16 mouse cellular contexts compared by ENCODE assay signal in genomic region chr11:62866685-62867084, GRCm38 (mm10). TPM values are rescaled to one million over a fixed set of nuclear protein-coding genes. Genes with fewer than 3 reads are reported as not detected.
"Had no signal": no experiment of that assay in that cellular context is flagged by ENCODE, and none has a peak within 500 bp of the region (broad histone marks: within the 10 kb centered on the region; RNA-seq: fewer than 3 reads in every experiment).

No protein-coding gene starts in this region.

- H3K4me1 ChIP-seq: midbrain, embryonic 10.5 days; midbrain, embryonic 13.5 days; midbrain, embryonic 15.5 days; neural tube, embryonic 13.5 days; stomach, embryonic 15.5 days had no signal

- H3K36me3 ChIP-seq: midbrain, embryonic 10.5 days; midbrain, embryonic 13.5 days; midbrain, embryonic 15.5 days; neural tube, embryonic 13.5 days; stomach, embryonic 15.5 days had no signal

- H3K9ac ChIP-seq: liver, embryonic 14.5 days; lung, embryonic 14.5 days; midbrain, embryonic 13.5 days; midbrain, embryonic 15.5 days; neural tube, embryonic 13.5 days; stomach, embryonic 15.5 days had no signal

- H3K9me3 ChIP-seq: midbrain, embryonic 10.5 days; midbrain, embryonic 13.5 days; midbrain, embryonic 15.5 days; neural tube, embryonic 13.5 days; stomach, embryonic 15.5 days had no signal

- H3K27ac ChIP-seq: liver, embryonic 14.5 days; midbrain, embryonic 10.5 days; midbrain, embryonic 13.5 days; midbrain, embryonic 15.5 days; neural tube, embryonic 13.5 days; stomach, embryonic 15.5 days; stomach, postnatal 0 days had no signal

- H3K4me3 ChIP-seq: midbrain, embryonic 10.5 days; midbrain, embryonic 13.5 days; midbrain, embryonic 15.5 days; myocyte; neural tube, embryonic 13.5 days; stomach, embryonic 15.5 days had no signal

- ATAC-seq: midbrain, embryonic 13.5 days; midbrain, embryonic 15.5 days had no signal

- DNase-seq: lung, adult 18-20 months; lung, embryonic 14.5 days; lung, postnatal 10 days; lung, postnatal 4 days; right cerebral cortex, postnatal 14 days; thymus, adult 2 months; thymus, postnatal 25 days; thymus, postnatal 4 days had no signal

- H3K27me3 ChIP-seq: midbrain, embryonic 13.5 days; midbrain, embryonic 15.5 days; neural tube, embryonic 13.5 days; stomach, embryonic 15.5 days had no signal

- H3K4me2 ChIP-seq: lung, embryonic 14.5 days; midbrain, embryonic 13.5 days; midbrain, embryonic 15.5 days; neural tube, embryonic 13.5 days; stomach, embryonic 15.5 days had no signal

RNA-seq across cellular contexts. Expression of gene Fbxw10, which starts 19.8 kb away (rescaled TPM):
- polyA plus RNA-seq: myocyte had no signal
